Mouse (Mus musculus) lung, adult 2 months (tissue): ENCODE data around the gene Srf. TPM values are rescaled to one million over a fixed set of nuclear protein-coding genes. Genes with fewer than 3 reads are reported as not detected.

ENCODE experiments used
- DNase-seq: peaks from one replicate; pipeline ENCODE4 v3.0.0; 2022
- H3K4me1 ChIP-seq: fragments of 200-500 bp; 2 replicates; pipeline ENCODE4 v1.6.1; 2011; ENCODE audit warnings: low read length; ENCODE audit not compliant: control insufficient read depth, insufficient read depth
- H3K4me3 ChIP-seq: fragments of 200-500 bp; replicated peaks from 2 replicates; pipeline ENCODE3; 2011; ENCODE audit warnings: low read depth, mild to moderate bottlenecking, control low read depth, low read length; ENCODE audit errors: extremely low read depth
- CTCF ChIP-seq: fragments of 200-500 bp; IDR thresholded peaks from 2 replicates; pipeline ENCODE4 v1.5.1; 2011; ENCODE audit warnings: mild to moderate bottlenecking, low read length, control low read depth; ENCODE audit not compliant: insufficient read depth
- POLR2A ChIP-seq: fragments of 200-500 bp; IDR thresholded peaks from 2 replicates; pipeline ENCODE4 v1.6.1; 2011; ENCODE audit warnings: low read depth, mild to moderate bottlenecking, control low read depth, low read length, borderline replicate concordance; ENCODE audit errors: extremely low read depth
- WGBS: fragments of 180-500 bp; shearing (Covaris S2); methylation state at CpG from one replicate; pipeline ENCODE4 v1.1.7; 2018; 5-methylcytosine and 5-hydroxymethylcytosine counted together
- polyA plus RNA-seq: library from polyadenylated mRNA; depleted of rRNA; stranded (reverse); fragments of >200 nt; gene quantifications from 2 replicates; pipeline ENCODE4 v1.2.3, GENCODE M21; 2012; rRNA removed

Srf gene
- polyA plus RNA-seq, 1 experiment = 162 TPM

DNA sequence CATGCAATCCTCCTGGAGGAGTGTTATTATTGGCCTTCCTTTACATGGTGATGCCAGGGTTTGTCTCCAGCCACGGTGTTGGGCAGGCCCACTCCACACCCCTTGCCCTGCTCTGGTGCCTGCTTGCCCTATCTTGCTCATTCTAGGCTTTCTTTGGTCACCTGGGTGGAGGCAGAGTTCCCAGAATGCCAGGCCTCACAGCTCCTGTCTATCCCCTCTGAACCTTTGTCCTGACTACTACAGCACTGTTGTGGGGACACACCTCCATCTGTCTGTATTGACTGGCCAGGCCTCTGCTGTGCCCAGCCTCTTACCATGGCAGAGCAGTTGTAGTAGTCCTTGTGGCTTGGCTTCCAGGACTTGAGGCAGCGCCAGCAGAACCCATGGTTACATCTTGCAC lies 53.2 kb downstream of the Srf start:
- 80% methylated on average over 2 of the region's 2 CpGs for WGBS
- Histone ChIP-seq H3K4me3 (no peak overlapping the region), H3K4me1 (no peaks in the 10 kb centered on the region)
- DNase-seq = no peak
- TF ChIP-seq CTCF (no peak), POLR2A (no peak)

Other genes with a start within 250 kb of the Srf start
- 13.1 and 15.1 TPM in 2 replicates for gene Abcc10, start 227.8 kb downstream of the Srf start, polyA plus RNA-seq
- 11.2 and 12.5 TPM in 2 replicates for gene Zfp318, start 172.4 kb downstream of the Srf start, polyA plus RNA-seq
- gene Crip3, start 127.2 kb downstream of the Srf start, polyA plus RNA-seq = 3.3 and 6.8 TPM in 2 replicates
- not detected in 2 replicates for gene Slc22a7, start 117.7 kb downstream of the Srf start, polyA plus RNA-seq
- 0.17 and 0.19 TPM in 2 replicates for gene Ttbk1, start 68.5 kb downstream of the Srf start, polyA plus RNA-seq
- gene Dnph1, start 59.5 kb downstream of the Srf start, polyA plus RNA-seq = 0.78 and 2.0 TPM in 2 replicates
- gene Cul9, start 9.8 kb downstream of the Srf start, polyA plus RNA-seq = 25.3 and 27.5 TPM in 2 replicates
- 52.6 and 57.3 TPM in 2 replicates for gene Ptk7, start 73.3 kb upstream of the Srf start, polyA plus RNA-seq
- 22.6 and 24.1 TPM in 2 replicates for gene Klc4, start 89.8 kb upstream of the Srf start, polyA plus RNA-seq
- gene Mrpl2, start 90.1 kb upstream of the Srf start, polyA plus RNA-seq = 52.1 and 61.5 TPM in 2 replicates
- 40.1 and 45.7 TPM in 2 replicates for gene Cul7, start 94.2 kb upstream of the Srf start, polyA plus RNA-seq
- gene Rrp36, start 118.2 kb upstream of the Srf start, polyA plus RNA-seq = 27.3 and 30.8 TPM in 2 replicates
- gene Mea1, start 122.6 kb upstream of the Srf start, polyA plus RNA-seq = 48.2 and 55.7 TPM in 2 replicates
- 68.4 and 78.1 TPM in 2 replicates for gene Klhdc3, start 124.7 kb upstream of the Srf start, polyA plus RNA-seq
- gene Ppp2r5d, start 148.9 kb upstream of the Srf start, polyA plus RNA-seq = 44.4 and 53.8 TPM in 2 replicates
- 60.6 and 80.4 TPM in 2 replicates for gene Pex6, start 155.3 kb upstream of the Srf start, polyA plus RNA-seq
- 13.4 and 14.1 TPM in 2 replicates for gene Gnmt, start 173.0 kb upstream of the Srf start, polyA plus RNA-seq
- 54.9 and 59.7 TPM in 2 replicates for gene Cnpy3, start 196.0 kb upstream of the Srf start, polyA plus RNA-seq
- gene Ptcra, start 207.5 kb upstream of the Srf start, polyA plus RNA-seq = not detected in 2 replicates
- 65.3 and 79.1 TPM in 2 replicates for gene 2310039H08Rik, start 216.5 kb upstream of the Srf start, polyA plus RNA-seq
- 14.3 and 21.6 TPM in 2 replicates for gene Rpl7l1, start 226.5 kb upstream of the Srf start, polyA plus RNA-seq